Mouse (Mus musculus): Measurements from ENCODE around the gene Tbc1d9b. TPM values are rescaled to one million over a fixed set of nuclear protein-coding genes. Genes with fewer than 3 reads are reported as not detected.
A peak's percentile ranks its signal among the peaks of the same experiment; 100 is the strongest.

The Tbc1d9b gene
- polyA plus RNA-seq, 2 experiments from 2014 or later = 23.4 to 30.0 TPM

DNA sequence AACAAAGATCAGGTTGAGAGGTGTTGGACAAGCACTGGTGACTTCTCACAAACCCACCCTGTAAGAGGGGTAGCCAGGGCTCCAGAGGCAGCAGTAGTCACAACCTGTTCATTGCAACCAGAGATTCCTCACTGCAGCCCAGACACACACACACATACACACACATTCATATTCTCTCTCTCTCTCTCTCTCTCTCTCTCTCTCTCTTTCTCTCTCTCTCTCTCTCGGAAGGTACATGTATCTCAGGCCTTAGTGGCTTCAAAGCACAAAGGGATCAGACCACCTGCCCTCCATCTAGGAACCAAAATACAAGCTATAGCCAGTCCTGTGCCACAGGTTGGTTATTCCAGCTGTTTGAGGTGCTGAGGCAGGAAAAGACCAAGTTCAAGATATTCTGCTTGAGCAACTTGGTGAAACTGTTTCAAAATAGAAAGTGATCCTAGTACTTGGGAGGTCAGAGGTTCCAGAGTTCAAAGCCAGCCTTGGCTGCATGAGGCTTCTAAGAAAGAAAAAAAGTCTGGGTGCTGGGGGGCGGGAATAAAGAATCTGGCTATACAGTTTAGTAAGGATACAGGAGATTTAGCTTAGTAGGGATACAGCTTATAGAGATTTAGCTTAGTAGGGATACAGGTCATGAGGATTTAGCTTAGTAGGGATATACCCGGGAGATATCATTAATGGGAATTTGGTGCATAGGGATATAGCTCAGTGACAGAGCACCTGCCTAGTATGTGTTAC lies 80.3 kb downstream of the Tbc1d9b start:
- no peak for ATAC-seq

DNA sequence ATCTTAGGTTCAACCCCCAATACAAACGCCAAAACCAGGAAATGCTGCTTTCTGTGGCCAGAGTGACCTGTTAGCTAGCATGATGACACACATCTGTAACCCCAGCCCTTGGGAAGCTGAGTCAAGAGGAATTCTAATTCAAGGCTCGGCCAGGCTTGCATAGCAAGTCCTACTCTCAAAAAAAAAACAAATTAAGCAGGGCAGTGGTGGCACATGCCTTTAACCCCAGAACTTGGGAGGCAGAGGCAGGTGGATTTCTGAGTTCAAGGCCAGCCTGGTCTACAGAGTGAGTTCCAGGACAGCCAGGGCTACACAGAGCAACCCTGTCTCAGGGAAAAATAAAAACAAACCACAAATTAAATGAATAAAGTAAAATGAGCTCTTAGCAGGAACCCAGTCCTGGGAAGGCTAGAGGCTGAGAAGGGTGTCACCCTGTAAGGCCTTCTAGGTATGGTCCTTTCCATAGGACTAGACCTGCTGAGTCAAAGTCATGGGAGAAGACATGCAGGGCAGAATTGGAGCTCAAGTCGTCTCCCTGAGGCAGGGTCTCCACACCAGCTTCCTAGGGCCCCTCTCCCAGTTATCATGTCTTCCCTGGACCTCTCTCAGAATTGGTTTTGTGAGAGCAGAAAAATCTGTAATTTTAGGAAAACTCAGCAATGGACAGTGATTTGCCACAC lies 81.0 kb downstream of the Tbc1d9b start:
- ATAC-seq = no peak

DNA sequence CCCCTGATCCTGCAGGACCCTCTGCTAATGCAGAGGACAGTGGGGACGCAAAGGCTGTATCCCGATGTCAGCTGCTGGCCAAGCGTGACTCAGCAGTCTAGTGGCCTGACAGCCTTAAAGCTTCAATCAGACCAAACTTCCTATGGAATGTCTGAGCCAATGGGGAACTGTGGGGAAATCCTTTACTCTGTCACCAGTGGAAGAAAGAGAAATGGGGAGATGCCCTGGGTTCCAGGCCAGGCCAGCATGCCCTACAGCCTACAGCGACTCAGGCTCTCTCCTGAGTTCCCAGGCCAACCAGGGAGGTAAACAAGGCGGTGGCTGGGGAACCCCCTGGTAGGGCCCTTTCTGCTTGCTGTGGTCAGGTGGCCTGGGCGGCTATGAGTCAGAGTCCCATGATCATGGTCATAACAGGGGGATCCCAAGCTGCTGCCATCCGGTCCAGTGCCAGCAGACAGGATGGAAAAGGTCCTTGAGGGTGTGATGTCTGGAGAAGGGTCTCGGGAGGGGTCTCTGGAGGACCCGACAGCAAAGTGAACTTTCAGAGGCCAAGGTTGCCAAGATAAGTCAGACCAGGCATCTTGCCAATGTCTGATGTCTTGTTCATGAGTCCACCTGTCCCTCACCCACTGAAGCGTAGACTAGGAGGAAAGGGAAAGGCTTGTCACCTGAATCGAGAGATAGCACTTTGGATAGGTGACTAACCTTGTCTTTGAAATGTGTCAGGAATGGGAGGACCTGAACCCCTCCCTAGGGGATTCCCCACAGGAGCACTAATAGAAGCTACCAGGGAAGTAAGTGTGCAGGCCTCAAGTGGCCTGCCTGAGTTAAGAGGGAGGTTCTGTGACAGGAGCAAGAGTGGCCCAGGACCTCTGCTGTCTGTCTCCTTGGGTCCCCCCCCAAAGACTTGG lies 81.9 kb downstream of the Tbc1d9b start:
- ATAC-seq = peak; percentile 4

DNA sequence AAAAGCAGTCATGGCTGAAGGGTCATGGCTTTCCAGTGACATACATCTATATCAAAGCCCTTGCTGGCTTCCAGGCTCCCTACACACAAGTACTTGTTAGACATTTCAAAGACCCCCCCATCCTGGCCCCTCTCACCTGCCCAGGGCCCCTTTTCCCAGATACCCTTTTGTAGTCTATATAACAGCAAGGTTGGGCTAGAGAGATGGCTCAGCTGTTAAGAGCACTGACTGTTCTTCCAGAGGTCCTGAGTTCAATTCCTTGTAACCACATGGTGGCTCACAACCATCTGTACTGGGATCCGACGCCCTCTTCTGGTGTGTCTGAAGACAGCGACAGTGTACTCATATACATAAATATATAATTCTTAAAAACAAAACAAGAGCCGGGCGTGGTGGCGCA lies 83.4 kb downstream of the Tbc1d9b start:
- no peak for ATAC-seq

DNA sequence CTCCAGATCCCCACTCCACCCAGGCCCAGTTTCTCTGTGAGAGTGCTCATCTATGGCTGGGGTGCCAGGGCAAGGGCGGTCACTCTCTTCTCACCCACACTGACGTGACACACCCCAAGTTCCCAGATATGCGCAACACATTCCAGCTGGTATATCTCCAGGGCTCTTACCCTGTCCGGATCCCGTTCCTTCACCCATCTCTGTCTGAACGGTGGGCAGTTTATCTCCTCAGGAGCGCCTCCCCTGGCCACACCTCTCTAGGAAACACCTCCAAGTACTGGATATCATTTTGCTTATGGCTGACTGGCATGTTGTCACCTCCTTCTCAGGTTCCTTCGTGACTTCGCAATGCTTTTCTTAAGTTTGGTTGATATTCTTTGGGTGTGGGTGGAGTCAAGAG lies 84.4 kb downstream of the Tbc1d9b start:
- ATAC-seq = no peak

DNA sequence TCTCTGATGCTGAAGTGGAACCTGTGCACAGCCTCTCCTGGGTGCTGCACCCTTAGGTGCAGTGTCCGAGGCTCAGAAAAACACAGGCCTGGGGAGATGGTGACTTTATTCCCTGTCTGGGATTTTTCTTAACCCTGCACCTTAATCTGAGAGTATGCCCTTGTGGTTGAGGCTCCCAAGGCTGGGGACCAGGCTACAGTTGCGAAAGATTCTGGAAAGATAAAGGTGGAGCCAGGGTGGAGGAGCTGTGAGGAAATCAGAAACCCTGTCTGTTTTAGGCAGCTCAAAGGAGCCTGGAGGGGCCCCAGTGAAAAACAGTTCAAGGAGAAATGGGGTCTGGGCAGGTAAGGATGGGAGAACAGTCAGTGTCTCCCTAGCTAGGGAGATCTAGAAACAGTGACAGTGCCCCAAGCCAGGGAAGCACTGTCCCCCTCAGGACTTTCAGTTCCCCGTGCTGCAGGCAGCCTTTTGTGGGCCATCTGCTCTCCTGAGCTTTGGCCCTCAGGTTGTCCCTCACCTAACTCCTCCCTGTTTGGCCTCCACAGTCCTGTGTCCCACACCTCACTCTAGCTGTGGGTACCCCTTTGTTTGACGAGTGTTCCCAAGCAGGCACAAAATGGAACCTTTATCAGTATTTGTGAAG lies 85.6 kb downstream of the Tbc1d9b start:
- no peak for ATAC-seq

DNA sequence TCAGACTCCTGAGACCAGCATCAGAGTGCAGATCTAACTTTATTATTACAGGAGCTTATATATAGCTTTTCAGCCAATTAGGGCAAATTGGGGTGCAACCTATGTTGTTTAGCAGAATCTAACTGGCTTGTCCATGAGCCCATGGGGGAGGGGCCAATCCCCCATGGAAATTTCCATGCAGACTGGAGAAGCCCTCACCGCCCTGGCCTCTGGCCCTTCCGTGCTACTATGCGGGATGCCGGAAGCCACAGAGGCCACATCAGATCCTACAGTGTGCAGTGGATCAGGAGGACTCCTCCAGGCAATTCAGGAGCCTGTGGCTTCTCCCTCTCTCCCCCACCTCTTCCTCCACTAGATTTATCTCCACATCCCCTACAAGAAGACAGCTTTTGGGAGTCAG lies 86.6 kb downstream of the Tbc1d9b start:
- no peak for ATAC-seq

DNA sequence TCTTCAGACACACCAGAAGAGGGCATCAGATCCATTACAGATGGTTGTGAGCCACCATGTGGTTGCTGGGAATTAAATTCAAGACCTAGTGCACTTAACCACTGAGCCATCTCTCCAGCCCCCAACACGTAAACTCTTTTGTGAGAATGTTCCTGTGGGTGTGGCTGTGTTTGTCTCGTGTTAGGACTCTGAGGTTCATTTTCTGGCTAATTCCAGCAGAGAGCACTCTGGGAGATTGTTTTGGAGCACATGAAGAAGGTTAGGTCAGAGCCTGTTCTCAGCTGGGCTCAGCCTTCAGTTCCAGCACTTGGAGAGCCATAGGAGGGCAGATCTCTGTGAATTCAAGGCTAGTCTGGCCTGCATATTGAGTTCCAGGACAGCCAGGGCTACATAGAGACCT lies 88.6 kb downstream of the Tbc1d9b start:
- no peak for ATAC-seq

Other genes starting within 250 kb of the Tbc1d9b start
- gene Rasgef1c, start 229.6 kb upstream of the Tbc1d9b start, polyA plus RNA-seq (2017; shearing (Covaris generic)) = under 1 TPM; 0.35 to 0.39 TPM
- gene Rnf130, start 106.0 kb upstream of the Tbc1d9b start, polyA plus RNA-seq (2017; shearing (Covaris generic)) = 1 to 10 TPM; 2.5 to 5.7 TPM
- gene Mrnip, start 43.0 kb downstream of the Tbc1d9b start, polyA plus RNA-seq (2017; shearing (Covaris generic)) = 10 to 100 TPM in 1 of 2 experiments, 1 to 10 TPM in 1; 7.9 to 11.7 TPM
- gene Sqstm1, start 79.4 kb downstream of the Tbc1d9b start, polyA plus RNA-seq (2017; shearing (Covaris generic)) = 10 to 100 TPM; 74.8 to 88.4 TPM
- gene Mgat4b, start 79.5 kb downstream of the Tbc1d9b start, polyA plus RNA-seq (2017; shearing (Covaris generic)) = 1 to 10 TPM; 1.1 to 1.7 TPM
- not detected for gene Ltc4s, start 107.2 kb downstream of the Tbc1d9b start, polyA plus RNA-seq (2017; shearing (Covaris generic))
- 1 to 10 TPM; 3.9 to 6.4 TPM for gene Maml1, start 160.9 kb downstream of the Tbc1d9b start, polyA plus RNA-seq (2017; shearing (Covaris generic))
- gene Canx, start 194.3 kb downstream of the Tbc1d9b start, polyA plus RNA-seq (2017; shearing (Covaris generic)) = 100 to 1,000 TPM; 182 to 206 TPM
- gene Cby3, start 223.1 kb downstream of the Tbc1d9b start, polyA plus RNA-seq (2017; shearing (Covaris generic)) = not detected
- 100 to 1,000 TPM; 195 to 207 TPM for gene Hnrnph1, start 245.6 kb downstream of the Tbc1d9b start, polyA plus RNA-seq (2017; shearing (Covaris generic))